Mouse (Mus musculus): Measurements from ENCODE around the gene Irf9.

The Irf9 gene

DNA sequence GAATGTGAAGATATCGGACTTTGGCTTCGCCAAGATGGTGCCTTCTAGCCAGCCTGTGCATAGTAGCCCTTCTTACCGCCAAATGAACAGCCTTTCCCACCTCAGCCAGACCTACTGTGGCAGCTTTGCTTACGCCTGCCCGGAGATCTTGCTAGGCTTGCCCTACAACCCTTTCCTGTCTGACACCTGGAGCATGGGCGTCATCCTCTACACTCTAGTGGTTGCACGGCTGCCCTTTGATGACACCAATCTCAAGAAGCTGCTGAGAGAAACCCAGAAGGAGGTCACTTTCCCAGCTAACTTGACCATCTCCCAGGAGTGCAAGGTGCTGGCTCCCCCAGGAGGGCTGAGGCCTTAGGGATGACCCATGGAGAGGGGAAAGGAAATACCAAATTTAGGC lies 48.2 kb downstream of the Irf9 start:
- in situ Hi-C loops (cut with MboI; ENCODE audit: unreplicated experiment in 2 of 2): loop anchor here in 1 of 2 experiments (25.0 kb wide), 1 partner anchor 236 kb away; the partner anchor contains the start of genes Cbln3 and Khnyn

DNA sequence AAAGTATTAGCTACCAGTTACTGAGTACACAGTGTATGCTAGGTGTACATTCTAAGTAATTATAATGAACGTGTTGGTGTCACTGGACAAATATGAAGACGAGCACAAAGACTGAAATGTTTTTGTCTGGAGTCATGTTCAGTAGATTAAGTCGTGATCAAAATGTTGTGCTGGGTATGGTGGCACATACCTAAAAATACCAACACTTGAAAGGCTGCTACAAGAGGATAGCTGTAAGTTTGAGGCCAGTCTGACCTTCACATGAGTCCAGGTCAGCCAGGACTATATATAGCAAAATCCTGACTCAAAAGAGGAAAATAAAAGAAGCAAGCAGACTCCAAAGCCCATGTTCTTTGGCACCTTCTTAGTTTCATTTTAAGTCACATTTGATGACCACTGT lies 53.6 kb downstream of the Irf9 start:
- in situ Hi-C loops (cut with MboI; ENCODE audit: unreplicated experiment in 2 of 2): loop anchor here in 1 of 2 experiments (25.0 kb wide), 1 partner anchor 230 kb away; the partner anchor contains the start of genes Cbln3 and Khnyn

DNA sequence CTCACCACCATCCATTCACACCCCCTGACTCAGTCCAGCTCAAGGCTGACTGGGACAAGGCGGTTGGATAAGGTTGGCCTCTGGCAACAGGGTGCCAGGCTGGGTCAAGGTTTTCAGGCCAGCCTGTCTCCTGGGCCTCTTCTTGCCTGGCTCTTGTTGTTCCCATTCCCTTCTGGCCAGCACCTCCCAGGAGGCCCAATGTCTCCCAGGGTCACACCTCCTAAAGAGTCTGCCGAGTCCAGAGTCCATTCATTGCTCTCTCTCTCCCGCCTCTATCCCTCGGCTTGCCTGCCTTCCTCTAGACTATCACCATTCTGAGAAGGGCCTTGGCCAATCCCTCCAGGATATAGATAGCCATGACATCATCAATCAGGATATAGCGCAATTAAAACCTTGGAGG lies 54.6 kb downstream of the Irf9 start:
- in situ Hi-C loops (cut with MboI; ENCODE audit: unreplicated experiment in 2 of 2): loop anchor here in 1 of 2 experiments (25.0 kb wide), 1 partner anchor 229 kb away; the partner anchor contains the start of genes Cbln3 and Khnyn

Data from v-Abl transformed pro-B cells (cell line).